Mouse (Mus musculus): ENCODE data around the gene Twist1.

The Twist1 gene

DNA sequence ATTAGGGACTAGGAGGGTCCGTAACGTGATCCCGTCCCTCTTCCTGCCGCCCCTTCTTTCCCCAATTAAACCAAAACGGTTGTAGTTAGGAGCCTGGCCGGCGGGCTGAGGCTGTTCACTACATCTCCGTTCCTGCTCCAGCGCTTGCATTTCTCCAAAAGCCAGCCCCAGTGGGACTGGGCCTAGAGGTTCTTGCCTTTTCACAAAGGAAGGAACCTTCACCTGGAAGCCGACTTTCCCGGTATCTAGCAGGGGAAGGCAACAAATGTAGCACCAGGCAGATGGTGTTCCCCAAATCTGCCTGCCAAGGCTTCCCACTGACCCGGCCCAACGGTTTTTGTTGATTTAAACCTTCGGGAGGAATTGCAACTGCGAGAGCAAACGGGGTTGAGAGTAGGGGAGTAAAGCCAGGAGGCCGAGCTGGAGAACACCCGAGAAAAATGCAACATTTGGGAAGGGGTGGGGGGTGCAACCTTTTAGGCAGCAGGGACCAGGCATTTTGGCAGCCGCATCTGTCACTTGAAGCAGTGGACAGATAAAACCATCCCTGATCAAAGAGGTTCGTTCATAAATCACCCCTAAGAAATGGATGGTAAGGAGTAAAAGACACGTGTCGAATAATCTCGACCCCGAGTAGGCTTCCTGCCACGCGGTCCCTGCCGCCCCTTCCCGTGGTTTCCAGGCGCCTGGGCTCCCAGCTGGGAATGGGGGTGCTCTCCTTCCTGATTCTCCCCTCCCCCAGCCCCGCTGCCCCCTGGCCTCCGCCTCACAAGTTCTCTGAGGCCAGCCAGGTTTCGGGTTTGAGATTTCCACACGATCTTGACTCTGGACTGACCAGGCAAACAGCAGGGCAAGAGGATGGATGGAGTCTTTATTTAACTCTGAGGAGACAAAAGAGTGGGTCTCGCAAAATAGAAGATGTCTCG, 9.3 kb downstream of the Twist1 start:
- DNase-seq, result no peak

DNA sequence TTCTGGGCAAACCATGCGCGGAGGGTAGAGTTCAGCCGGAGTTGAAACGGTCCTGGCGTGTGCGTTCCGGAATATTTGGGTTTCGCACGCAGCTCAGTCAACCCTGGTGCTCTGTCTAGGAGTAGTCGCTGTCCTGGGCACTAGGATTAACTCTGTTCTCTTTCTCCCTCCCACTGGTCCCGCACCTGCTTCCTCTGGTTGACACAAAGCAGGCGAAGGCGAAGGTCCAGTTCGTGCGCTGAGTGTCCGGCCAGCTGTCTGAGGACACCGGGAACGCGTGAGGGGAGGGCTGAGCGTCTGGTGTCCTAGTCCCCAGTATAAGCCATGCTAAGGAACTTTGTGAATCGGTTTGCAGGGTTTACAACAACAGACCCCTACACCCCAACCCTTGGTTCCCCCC, 10.0 kb downstream of the Twist1 start:
- DNase-seq, result no peak

DNA sequence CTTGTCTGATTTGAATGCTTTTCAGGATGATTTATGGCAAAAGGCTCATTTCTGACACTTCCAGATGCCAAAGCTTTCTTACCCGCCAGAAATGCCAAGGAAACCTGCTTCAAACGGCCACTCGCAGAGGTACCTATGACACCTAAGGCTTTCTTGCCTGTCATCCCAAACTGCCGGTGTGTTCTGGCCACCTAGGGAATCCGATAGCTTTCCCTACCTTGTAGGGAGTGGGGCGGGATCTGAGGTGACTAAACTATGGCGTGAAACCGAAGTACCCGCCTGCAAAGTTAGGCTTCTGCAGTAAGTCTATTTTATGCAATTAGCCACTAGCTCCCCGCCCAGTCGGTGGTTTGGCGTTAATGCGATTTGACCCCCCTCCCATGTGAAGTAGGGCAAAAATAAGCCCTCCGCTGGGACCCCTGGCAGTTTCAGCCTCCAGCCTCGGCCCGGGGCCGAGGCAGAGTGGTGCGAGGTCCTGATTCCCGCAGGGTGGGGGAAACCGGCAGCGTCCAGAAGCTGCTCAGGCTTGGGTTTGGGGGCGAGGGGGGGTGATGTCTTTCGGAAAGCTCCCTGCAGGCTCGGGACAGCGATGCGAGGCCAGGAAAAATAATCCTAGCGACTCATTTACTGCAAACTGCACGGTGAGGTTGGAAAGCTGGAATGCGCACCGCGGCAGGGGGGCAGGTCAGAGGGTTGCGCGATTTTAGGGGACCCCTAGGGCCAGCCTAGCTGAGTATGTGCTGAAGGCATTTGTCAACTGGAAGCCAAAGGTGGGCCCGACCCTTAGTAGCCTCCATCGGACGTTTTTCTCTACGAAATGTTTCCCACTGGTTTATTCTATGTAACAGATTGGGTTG, 10.8 kb downstream of the Twist1 start:
- DNase-seq, result no peak

DNA sequence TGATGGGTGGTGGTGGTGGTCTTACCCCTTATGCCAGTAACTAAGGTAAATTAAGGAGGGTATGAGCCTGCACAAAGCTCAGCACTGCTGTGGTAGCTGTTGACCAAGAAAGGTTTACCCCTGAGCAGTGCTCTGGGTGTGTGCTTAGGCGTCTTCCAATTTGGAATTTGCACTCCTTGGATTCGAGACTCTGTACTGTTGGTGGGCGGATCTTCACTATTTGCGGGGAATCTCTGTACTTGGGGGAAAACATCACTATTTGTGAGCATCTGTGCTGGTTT, 11.4 kb downstream of the Twist1 start:
- DNase-seq, result no peak

DNA sequence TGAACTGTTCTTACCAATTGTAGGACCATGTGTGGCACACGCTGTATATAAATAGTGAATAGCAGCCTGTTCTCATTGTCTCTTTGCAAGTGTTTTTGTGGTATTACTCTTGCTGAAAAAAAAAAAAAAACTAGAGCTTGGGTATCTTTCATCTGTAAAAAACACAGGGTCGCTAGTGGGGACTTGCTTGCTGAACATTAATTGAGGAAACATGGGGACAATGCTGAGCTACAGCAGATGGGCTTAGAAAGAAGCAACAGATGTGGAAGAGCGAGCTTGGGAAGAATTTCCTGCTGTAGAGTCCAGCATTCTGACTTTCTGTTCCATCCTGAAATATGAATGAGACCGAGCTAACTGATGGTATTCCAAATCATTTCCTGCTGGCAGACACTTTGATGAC, 22.7 kb downstream of the Twist1 start:
- no peak for DNase-seq

DNA sequence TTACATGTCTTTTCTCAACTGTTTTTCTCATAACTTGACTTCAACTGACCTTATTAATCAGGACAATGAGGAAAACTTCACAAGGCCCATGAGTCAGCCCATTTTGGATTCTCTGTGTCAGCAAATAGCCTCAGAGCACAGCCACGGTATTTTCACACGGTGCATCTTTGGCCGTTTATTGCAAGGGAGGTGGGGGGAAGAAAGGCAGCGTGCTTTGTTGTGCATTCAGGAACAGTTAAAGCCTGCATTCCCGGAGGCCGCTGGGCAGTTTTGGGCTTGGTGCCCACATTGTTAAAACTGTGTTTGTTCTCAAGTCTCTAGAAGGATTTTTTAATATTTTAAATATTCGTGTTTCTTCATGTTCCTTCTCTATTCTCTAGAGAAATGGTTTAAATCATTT, 24.0 kb downstream of the Twist1 start:
- DNase-seq, result no peak

DNA sequence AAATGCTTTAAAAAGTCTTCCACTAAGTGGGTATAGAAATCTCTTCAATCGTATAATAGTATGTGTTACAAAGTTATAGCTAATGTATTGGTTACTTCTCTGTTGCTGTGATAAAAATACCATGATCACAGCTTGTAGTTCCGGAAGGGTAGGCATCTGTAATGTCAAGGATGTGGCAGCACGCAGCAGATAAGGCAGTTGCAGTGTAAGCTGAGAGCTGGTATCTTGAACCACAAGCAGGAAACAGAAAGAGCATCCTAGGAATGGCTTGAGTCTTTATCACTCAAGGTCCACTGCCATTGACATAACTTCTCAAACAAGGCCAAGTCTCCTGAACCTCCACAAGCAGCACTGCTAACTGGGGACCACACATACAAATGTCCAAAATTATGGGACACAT, 35.7 kb downstream of the Twist1 start:
- no peak for DNase-seq
